Mouse (Mus musculus) T-helper 17 cell (primary cell): Measurements from ENCODE around the gene AW822073.

Experiments used
- in situ Hi-C, 2 experiments: fragments of 300-600 bp; cut with MboI, MseI; formaldehyde crosslinking; loops; 1 replicate in 1 of 2; 2 replicates in 1 of 2; pipeline ENCODE4 v1.15.1; 2025; ENCODE audit warnings: high pct_unique_total_duplicates in 2 of 2

Gene AW822073

GRCm38 (mm10) chr10:58223972-58224805 is 541 bp downstream of the AW822073 start:
- in situ Hi-C loops, result loop anchor here (5.0 to 25.0 kb wide), 15 partner anchors 372 to 1562 kb away; no protein-coding TSS in a partner anchor

GRCm38 (mm10) chr10:58223161-58223560 is 1.6 kb downstream of the AW822073 start:
- in situ Hi-C loops, result loop anchor here (5.0 to 25.0 kb wide), 15 partner anchors 371 to 1561 kb away; no protein-coding TSS in a partner anchor

- in situ Hi-C loops, result loop anchor here (5.0 to 25.0 kb wide), 15 partner anchors 369 to 1559 kb away; no protein-coding TSS in a partner anchor
Observed at GRCm38 (mm10) chr10:58221571-58221970, 3.2 kb downstream of the AW822073 start.

- in situ Hi-C loops, result loop anchor here (5.0 to 25.0 kb wide), 15 partner anchors 368 to 1558 kb away; no protein-coding TSS in a partner anchor
Observed at GRCm38 (mm10) chr10:58220726-58221125, 4.0 kb downstream of the AW822073 start.

GRCm38 (mm10) chr10:58217366-58217765 is 7.4 kb downstream of the AW822073 start:
- in situ Hi-C loops, result loop anchor here (25.0 kb wide), 6 partner anchors 630 to 1555 kb away; no protein-coding TSS in a partner anchor

GRCm38 (mm10) chr10:58215353-58215752 is 9.4 kb downstream of the AW822073 start:
- in situ Hi-C loops, result loop anchor here (25.0 kb wide), 6 partner anchors 628 to 1553 kb away; no protein-coding TSS in a partner anchor

- in situ Hi-C loops, result loop anchor here (25.0 kb wide), 6 partner anchors 628 to 1553 kb away; no protein-coding TSS in a partner anchor
Observed at GRCm38 (mm10) chr10:58214934-58215333, 9.8 kb downstream of the AW822073 start.

- in situ Hi-C loops, result loop anchor here (25.0 kb wide), 6 partner anchors 627 to 1552 kb away; no protein-coding TSS in a partner anchor
Observed at GRCm38 (mm10) chr10:58214497-58214896, 10.2 kb downstream of the AW822073 start.

- in situ Hi-C loops, result loop anchor here (25.0 kb wide), 6 partner anchors 625 to 1550 kb away; no protein-coding TSS in a partner anchor
Observed at GRCm38 (mm10) chr10:58212230-58212629, 12.5 kb downstream of the AW822073 start.

GRCm38 (mm10) chr10:58211213-58211612 is 13.5 kb downstream of the AW822073 start:
- in situ Hi-C loops, result loop anchor here (25.0 kb wide), 6 partner anchors 624 to 1549 kb away; no protein-coding TSS in a partner anchor

GRCm38 (mm10) chr10:58210514-58210913 is 14.2 kb downstream of the AW822073 start:
- in situ Hi-C loops, result loop anchor here (25.0 kb wide), 6 partner anchors 623 to 1548 kb away; no protein-coding TSS in a partner anchor

GRCm38 (mm10) chr10:58209710-58210467 is 14.8 kb downstream of the AW822073 start:
- in situ Hi-C loops, result loop anchor here (10.0 to 25.0 kb wide), 9 partner anchors 615 to 1965 kb away; no protein-coding TSS in a partner anchor

GRCm38 (mm10) chr10:58206639-58207404 is 17.9 kb downstream of the AW822073 start:
- in situ Hi-C loops, result loop anchor here (10.0 to 25.0 kb wide), 9 partner anchors 612 to 1962 kb away; no protein-coding TSS in a partner anchor

GRCm38 (mm10) chr10:58205986-58206385 is 18.7 kb downstream of the AW822073 start:
- in situ Hi-C loops, result loop anchor here (10.0 to 25.0 kb wide), 9 partner anchors 611 to 1961 kb away; no protein-coding TSS in a partner anchor
